Mouse (Mus musculus): ENCODE data around the gene Nupr1.

DNA sequence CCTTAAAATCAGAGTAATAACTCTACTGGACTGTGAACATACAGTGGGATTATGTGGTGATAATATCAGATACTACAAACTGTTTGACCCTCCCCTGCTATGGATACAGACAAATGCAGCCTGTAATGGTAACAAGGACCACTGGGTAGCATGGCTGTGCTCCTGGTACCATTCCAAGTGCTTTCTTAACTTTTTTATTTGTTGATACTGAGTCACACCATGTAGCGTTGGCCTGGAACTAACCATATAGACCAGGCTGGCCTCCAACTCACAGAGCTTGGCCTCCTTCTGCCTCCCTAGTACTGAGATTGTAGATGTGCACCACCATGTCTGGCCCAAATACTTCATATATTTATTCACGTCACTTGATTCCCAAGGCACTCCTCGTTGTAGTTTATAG lies 34.6 kb upstream of the Nupr1 start:
- TF ChIP-seq GATA1 (IDR thresholded peaks at IDR 0.05; ENCODE audit: borderline replicate concordance, low read length) (no peak), FLI1 (IDR thresholded peaks at IDR 0.05; ENCODE audit: low read length) (no peak)
